Mouse (Mus musculus) liver, embryonic 14.5 days (tissue): ENCODE measurements at regions not wholly inside any gene's neighbourhood (a gene's known extent, or its start where the extent isn't known, plus 50 kb on each side); places are given as distances from the start of the nearest gene placed in this dataset.

Source experiments
- ATAC-seq: fragments of 200-750 bp; cut with Nextera tagmentation; 2 replicates; pipeline ENCODE4 v1.8.0; 2017; ENCODE audit warnings: moderate number of reproducible peaks, mild to moderate bottlenecking, moderate library complexity; ENCODE audit not compliant: insufficient read depth
- DNase-seq, 3 experiments: peaks; one replicate each; pipeline ENCODE4 v3.0.0-alpha.2; 2012 to 2013; ENCODE audit warnings: low read depth in 3 of 3, low spot score in 3 of 3
- H3K27ac ChIP-seq: fragments of 300-500 bp; sonication (generic); 2 replicates; pipeline ENCODE4 v1.5.1; 2014; ENCODE audit warnings: moderate library complexity, mild to moderate bottlenecking, control low read depth, inconsistent platforms
- H3K27me3 ChIP-seq: fragments of 300-500 bp; sonication (generic); 2 replicates; pipeline ENCODE4 v1.6.1; 2014; ENCODE audit warnings: mild to moderate bottlenecking, low read length, moderate library complexity; ENCODE audit not compliant: control insufficient read depth, insufficient read depth
- H3K36me3 ChIP-seq: fragments of 300-500 bp; sonication (generic); replicated peaks from 2 replicates; pipeline ENCODE4 v1.6.1; 2014; ENCODE audit warnings: low read depth; ENCODE audit not compliant: control insufficient read depth, insufficient read depth
- H3K4me1 ChIP-seq, 2 experiments: fragments of 200-500 bp in 1 of 2; fragments of 300-500 bp in 1 of 2; sonication (generic) in 1 of 2; replicated peaks; 2 replicates each; pipeline ENCODE4 v1.6.1; 2012 to 2014; ENCODE audit warnings: antibody characterized with exemption in 1 of 2, inconsistent platforms in 1 of 2, low read length in 1 of 2; ENCODE audit not compliant: control insufficient read depth in 2 of 2, insufficient read depth in 2 of 2
- H3K4me2 ChIP-seq: fragments of 300-500 bp; sonication (generic); 2 replicates; pipeline ENCODE4 v1.6.1; 2014; ENCODE audit warnings: low read depth, mild to moderate bottlenecking, control low read depth, moderate library complexity
- H3K4me3 ChIP-seq, 2 experiments: fragments of 200-500 bp in 1 of 2; fragments of 300-500 bp in 1 of 2; sonication (generic) in 1 of 2; 2 replicates each; pipeline ENCODE4 v1.5.1; 2012 to 2014; ENCODE audit warnings: low read depth in 2 of 2, low read length in 2 of 2, mild to moderate bottlenecking in 2 of 2, control low read depth in 1 of 2, inconsistent platforms in 1 of 2, moderate library complexity in 1 of 2; ENCODE audit not compliant: insufficient read depth in 1 of 2
- H3K9ac ChIP-seq: fragments of 300-500 bp; sonication (generic); replicated peaks from 2 replicates; pipeline ENCODE4 v1.6.1; 2014; ENCODE audit warnings: mild to moderate bottlenecking, control low read depth, moderate library complexity
- H3K9me3 ChIP-seq: fragments of 300-500 bp; sonication (generic); 2 replicates; pipeline ENCODE4 v1.6.1; 2016; ENCODE audit warnings: low read length, mixed read lengths; ENCODE audit not compliant: control insufficient read depth
- CTCF ChIP-seq: IDR thresholded peaks from 2 replicates; pipeline ENCODE4 v1.5.1; 2016; ENCODE audit warnings: antibody characterized with exemption, low read depth, control low read depth
- EP300 ChIP-seq: IDR thresholded peaks from 2 replicates; pipeline ENCODE4 v1.6.1; 2016; ENCODE audit warnings: antibody characterized with exemption, low read depth
- WGBS: fragments of 180-500 bp; shearing (Covaris S2); extraction: QIAGEN DNeasy Blood & Tissue Kit; methylation state at CpG from one replicate; pipeline ENCODE4 v1.1.7; 2014; ENCODE audit not compliant: insufficient replicate concordance; 5-methylcytosine and 5-hydroxymethylcytosine counted together

DNA sequence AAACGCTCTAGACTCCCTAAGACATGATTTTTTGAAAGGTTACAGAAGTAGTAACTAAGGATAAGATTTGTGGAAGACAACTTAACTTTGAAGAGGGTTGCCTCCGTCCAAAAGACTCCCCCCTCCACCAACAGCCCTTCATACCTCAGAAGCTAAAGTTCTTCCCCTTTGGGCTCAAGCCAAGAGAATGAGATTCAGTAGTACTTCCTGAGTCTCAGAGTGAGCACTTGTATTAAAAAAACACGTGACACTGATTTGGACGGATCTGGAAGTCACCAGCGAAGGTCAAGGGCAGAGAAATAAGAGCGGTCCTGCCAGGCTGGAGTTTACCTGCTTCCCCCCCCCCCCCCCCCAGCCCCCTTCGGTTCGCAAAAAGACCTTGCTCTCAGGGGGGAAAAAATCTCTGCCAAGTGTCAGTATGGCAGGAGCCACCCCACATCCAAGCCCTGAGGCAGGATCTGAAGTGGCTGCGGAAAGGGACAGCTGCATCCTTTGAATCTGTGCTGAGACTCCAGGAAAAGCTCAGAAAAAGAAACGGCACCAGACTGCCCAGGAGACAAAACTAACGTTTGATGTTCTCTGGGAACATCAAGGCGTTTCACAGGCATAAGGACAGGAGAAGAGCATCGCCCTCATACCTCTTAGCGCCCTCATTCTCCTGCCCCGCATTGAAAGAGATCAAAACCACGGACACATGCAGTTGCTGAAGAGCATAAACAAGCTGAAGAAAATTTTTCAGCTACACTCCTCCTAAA is 341.2 kb upstream of the Atp2b1 start:
- no peak for DNase-seq
- 52% methylated on average over 16 of the region's 16 CpGs for WGBS
- no peaks in the 10 kb centered on the region for H3K4me1 ChIP-seq
- TF ChIP-seq CTCF (no peak), EP300 (no peak)
- H3K36me3 ChIP-seq = no peaks in the 10 kb centered on the region
- no peak for ATAC-seq
- H3K9me3 ChIP-seq = no peaks in the 10 kb centered on the region
- H3K9ac ChIP-seq = no peak overlapping the region
- H3K4me2 ChIP-seq = no peak overlapping the region
- no peaks in the 10 kb centered on the region for H3K27me3 ChIP-seq
- no peak overlapping the region for H3K27ac ChIP-seq
- H3K4me3 ChIP-seq = no peak overlapping the region

DNA sequence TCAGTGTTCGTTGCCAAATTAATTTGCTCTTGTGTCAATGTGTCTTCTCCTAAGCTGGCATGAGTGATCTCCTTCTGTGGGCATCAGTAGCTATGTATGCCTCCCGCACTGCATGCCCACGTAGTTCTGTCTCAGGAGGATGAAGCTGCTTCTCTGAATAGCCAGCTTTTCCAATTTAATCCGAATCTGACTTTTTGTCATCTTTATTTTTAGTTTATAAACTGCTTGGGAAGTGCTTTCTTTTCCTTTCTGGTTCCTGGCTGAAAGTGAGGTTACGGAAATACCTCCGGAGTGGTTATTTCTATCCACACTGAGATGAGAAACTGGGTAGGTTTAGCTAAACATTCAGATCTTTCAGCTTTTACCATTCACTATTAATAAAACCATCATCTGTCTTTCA is 337.2 kb upstream of the Atp2b1 start:
- H3K4me3 ChIP-seq = no peak overlapping the region

GRCm38 (mm10) chr10:98584776-98585175 is 329.4 kb upstream of the Atp2b1 start:
- WGBS = 67% methylated on average over 1 of the region's 1 CpGs
- H3K27me3 ChIP-seq = no peaks in the 10 kb centered on the region
- no peak for DNase-seq
- H3K4me2 ChIP-seq = no peak overlapping the region
- no peak overlapping the region for H3K4me3 ChIP-seq
- no peak for ATAC-seq
- no peaks in the 10 kb centered on the region for H3K36me3 ChIP-seq
- TF ChIP-seq CTCF = no peak
- TF ChIP-seq EP300 = no peak
- H3K4me1 ChIP-seq = no peaks in the 10 kb centered on the region
- H3K9me3 ChIP-seq = no peaks in the 10 kb centered on the region
- no peak overlapping the region for H3K9ac ChIP-seq
- no peak overlapping the region for H3K27ac ChIP-seq

More for the DNA sequence above, 337.2 kb upstream of the Atp2b1 start:
- WGBS = 61% methylated on average over 6 of the region's 6 CpGs
- no peak overlapping the region for H3K27ac ChIP-seq
- no peaks in the 10 kb centered on the region for H3K36me3 ChIP-seq
- ATAC-seq = no peak
- DNase-seq = no peak
- no peaks in the 10 kb centered on the region for H3K9me3 ChIP-seq
- no peaks in the 10 kb centered on the region for H3K4me1 ChIP-seq
- no peak for TF ChIP-seq EP300
- no peak for TF ChIP-seq CTCF
- no peak overlapping the region for H3K9ac ChIP-seq
- no peaks in the 10 kb centered on the region for H3K27me3 ChIP-seq
- no peak overlapping the region for H3K4me2 ChIP-seq

GRCm38 (mm10) chr10:98589726-98590125 is 324.5 kb upstream of the Atp2b1 start:
- Histone ChIP-seq H3K9ac (no peak overlapping the region), H3K27me3 (no peaks in the 10 kb centered on the region), H3K4me3 (no peak overlapping the region), H3K4me1 (no peaks in the 10 kb centered on the region), H3K27ac (no peak overlapping the region), H3K36me3 (no peaks in the 10 kb centered on the region), H3K4me2 (no peak overlapping the region), H3K9me3 (no peaks in the 10 kb centered on the region)
- no peak for TF ChIP-seq EP300
- TF ChIP-seq CTCF = no peak
- DNase-seq (no peak), ATAC-seq (no peak)
- WGBS = 76% methylated on average over 14 of the region's 14 CpGs

DNA sequence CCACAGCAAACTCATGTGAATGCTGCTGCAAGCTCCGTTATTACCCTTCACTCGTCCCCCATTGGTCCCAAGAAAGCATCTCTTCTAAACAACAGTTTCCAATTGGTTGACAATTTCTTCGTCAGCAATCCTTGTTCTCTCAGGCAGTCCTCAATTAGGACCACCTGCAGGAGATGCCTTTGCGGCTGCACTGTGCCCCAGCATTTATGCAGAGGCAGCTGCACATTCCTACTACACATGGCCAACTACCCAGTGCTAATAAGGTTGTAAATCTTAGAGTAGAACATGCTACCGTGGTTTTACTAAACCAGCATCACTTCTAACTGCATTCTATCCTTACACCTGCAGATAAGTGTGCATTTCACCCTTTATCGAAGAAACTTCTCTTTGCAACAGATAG is 322.1 kb upstream of the Atp2b1 start:
- Histone ChIP-seq H3K36me3 (no peaks in the 10 kb centered on the region), H3K4me1 (no peaks in the 10 kb centered on the region), H3K4me3 (no peak overlapping the region), H3K9me3 (no peaks in the 10 kb centered on the region), H3K27me3 (no peaks in the 10 kb centered on the region), H3K27ac (no peak overlapping the region), H3K9ac (no peak overlapping the region), H3K4me2 (no peak overlapping the region)
- TF ChIP-seq CTCF (no peak), EP300 (no peak)
- 60% methylated on average over 6 of the region's 6 CpGs for WGBS
- no peak for DNase-seq
- no peak for ATAC-seq
